Mouse (Mus musculus): ENCODE measurements around the gene Abcg8. TPM values are rescaled to one million over a fixed set of nuclear protein-coding genes. Genes with fewer than 3 reads are reported as not detected.

Abcg8 gene
- total RNA-seq, 2 experiments from 2014 or later, result 0.10 TPM

DNA sequence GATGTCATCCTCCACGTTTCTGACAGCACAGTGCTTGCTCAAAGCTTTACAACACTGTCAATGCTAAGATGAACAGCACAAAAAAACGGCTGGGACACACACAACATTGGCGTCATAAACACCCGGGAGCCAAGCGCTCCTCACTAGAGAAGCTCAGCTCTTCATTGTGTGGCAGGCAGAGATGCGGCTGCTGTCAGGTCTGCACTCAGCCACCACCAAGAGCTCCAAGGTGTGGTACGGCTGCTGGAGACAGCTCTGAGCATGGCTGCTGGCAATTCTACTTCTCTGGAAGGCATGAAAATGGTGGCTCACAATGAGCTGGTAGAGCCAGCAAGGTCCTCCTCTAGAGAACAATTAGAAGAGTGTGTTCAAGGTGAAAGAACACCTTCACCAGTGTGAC is 32.7 kb downstream of the Abcg8 start:
- DNase-seq (ENCODE audit: low spot score in 2 of 2), result no peak

DNA sequence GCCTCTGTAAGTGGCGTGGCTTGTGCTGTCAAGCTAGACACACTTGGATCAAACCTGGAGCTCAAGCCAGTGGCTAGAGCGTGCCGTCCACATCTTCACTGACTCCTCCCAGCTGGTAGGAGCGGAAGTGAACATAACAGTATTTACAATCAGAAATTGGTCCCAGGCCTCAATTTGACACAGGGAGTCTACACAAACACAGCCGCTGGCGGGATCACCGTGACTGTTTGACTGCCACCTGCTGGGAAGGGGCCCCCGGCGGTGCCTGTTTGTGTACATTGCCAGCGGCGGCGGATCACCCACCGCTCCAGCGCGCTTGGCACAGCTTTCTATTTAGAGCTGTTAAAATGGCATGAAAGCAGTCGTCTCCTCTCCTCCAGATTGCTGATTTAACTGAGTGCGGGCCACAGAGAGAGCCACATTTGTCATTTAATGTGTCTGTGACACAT is 33.3 kb downstream of the Abcg8 start:
- no peak for DNase-seq (ENCODE audit: low spot score in 2 of 2)

DNA sequence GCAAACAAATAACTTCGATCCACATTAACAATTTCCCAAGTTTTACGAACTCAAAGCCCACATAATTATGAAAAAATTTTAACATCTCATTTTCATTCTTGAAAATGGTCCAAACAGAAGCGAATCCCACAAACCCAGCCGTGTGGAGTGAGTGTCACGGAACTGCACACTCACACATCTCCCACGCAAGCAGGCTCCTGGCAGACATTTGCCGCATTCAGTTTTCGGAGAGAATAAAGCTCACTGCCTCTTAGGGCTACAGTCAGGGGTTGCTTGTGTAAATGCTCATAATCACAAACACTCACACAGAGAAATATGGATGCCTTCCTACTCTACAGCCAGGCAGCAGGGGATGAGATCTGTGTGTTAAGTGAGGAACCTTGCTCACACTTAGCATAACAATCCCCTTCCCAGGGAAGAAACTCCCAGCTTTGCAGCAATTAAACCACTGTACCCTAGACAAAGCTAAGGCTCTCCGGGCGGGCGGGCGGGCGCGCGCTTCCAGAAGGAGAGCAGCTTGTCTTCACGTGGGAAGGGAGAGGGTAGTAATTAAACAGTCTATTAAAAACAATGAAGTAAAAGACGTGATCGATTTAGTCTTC is 37.6 kb downstream of the Abcg8 start:
- DNase-seq (ENCODE audit: low spot score in 2 of 2), result no peak

DNA sequence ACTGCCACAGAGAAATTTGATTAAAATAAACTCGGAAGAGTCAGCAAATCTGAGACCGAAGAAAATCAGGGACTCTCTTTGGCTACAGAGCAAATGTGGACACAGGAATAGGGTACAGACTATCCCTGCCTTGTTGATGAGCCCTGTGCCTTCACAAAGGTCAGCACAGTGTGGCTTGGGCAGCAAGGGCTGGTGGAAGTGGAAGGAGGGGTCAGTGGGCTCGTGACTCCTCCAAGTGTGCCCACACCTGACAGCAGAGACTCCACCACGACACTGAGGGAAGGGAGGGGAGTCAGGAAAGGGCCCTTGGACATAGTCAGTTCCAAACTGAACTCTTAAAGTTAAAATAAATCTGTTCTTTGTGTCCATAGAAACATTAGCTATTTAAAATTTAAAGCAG is 38.8 kb downstream of the Abcg8 start:
- no peak for DNase-seq (ENCODE audit: low spot score in 2 of 2)

DNA sequence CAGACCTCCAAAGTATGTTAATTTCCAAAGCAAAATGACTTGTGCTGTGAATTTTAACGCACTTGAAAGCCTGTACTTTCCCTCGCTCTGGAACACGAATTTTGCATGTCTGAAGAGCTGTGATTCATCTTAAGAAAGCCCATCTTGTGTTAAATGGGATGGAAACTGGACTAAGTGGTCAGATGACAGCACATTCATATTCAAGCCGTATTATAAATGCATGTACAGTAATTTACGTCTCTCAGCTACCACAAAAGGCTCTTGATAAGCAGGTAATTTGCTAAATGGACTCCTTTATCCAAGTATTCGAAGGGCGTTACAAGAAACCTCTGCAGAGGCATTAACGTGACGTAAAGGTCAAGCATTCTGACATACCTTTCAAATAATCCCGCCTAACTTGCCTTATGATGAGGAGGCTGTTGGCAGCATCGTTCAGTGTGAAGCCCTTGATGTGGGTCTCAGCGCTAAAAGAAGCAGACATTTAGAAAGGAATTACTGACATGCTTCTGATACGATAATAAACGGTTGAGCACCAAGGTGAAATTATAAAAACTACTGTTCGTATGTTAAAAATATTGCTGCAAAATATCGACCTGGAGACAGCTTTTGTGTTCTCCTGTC is 40.3 kb downstream of the Abcg8 start:
- DNase-seq (ENCODE audit: low spot score in 2 of 2), result no peak

DNA sequence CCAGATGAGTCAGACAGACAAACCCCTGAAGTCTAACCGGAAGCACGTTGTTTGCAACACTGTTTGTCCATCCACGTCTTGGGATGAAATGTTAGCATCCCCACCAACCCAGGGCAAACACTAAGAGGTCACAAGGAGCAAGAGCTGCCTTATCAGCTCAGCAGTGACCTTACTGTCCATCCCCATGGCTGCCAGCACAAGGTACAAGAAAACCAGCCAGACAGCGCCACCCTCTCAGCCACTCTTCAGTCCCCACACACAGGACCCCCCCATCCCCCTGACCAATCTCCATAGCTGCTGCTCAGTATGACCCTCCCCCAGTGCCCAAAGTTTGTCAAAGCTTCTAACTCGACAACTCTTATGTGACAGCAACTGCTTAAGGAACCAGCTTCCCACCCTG is 41.3 kb downstream of the Abcg8 start:
- DNase-seq (ENCODE audit: low spot score in 2 of 2), result no peak

DNA sequence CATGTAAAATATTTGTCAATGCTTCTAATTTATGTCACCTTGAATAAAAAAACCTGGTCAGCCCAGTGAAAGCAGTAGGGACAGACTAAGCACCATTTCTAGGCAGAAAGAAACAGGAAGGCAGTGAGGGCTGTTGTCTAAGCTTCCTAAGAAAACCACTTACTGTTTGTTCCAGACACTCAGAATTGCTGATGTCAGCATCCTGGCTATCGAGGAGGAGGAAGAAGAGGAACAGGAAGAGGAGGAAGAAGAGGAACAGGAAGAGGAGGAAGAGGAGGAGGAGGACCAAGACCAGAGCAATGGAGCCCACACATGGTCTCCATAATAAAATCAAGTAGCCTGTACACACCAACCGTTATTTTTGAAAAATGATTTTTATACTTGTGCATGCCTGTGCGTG is 43.0 kb downstream of the Abcg8 start:
- DNase-seq (ENCODE audit: low spot score in 2 of 2), result no peak

DNA sequence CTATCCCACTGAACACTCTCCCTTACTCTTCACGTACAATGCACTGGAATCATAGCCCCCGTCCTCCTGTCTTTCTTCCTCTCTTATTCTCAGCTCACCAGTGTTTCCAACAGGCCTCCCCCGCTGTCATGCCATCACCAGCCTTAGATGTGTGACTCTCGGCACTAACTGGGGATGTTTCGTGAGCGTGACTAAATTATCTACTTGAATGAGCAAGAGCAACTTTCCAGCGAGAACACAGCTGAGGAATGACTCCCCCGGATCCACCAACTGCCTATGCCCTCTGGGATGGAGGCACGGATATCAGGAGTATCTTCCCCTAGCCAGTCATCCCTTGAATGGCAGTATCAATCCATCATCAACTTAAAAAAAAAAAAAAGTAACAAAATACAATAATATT is 47.9 kb downstream of the Abcg8 start:
- no peak for DNase-seq (ENCODE audit: low spot score in 2 of 2)

DNA sequence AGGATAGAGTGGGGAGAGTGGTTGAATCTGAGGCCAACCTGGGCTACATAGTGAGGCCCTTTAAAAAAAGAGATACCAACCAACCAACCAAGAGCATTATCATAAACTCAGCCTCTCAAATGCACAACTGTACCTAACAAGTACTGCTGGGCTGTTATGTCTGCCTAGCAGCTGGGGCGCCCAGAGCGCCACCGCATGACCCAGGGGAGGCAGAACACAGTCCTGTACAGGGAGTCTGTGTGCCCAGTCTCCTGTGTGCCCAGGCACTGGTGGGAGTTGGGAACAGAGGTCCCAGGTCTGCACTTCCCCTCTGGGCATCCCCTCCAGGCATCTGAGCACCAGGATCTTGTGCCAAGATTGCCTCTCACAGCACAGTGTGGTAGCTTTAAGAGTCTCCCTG is 49.1 kb downstream of the Abcg8 start:
- no peak for DNase-seq (ENCODE audit: low spot score in 2 of 2)

DNA sequence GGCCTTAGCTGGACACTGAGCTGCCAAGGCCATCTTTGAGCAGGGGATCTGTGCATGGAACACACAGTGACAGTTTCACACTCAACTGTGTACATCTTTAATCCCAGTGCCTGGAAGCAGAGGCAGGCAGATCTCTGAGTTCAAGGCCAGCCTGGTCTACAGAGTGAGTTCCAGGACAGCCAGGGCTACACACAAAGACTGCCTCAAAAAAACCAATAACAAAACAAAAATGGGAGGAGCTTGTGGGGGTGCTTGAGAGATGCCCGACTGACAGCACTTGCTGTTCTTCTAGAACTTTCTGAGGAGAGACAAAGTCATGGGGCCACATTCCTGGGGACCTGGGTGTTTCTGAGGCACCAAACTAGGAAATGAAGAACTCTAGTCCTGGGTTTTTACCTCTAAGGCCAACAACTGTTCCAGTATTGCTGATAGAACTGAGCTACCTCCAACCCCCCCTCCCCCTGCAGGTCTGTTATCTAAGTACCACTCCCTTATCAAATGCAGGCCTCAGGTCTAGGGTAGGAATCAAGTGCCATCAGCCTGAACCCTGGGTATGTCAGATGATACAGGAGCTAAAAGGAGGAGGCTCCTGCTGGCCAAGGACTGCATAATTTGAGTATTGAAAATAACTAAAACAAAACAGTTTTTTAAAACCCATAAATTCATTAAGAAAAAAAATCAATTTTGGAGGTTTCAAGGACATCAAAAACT is 52.3 kb downstream of the Abcg8 start:
- DNase-seq (ENCODE audit: low spot score in 2 of 2), result no peak

DNA sequence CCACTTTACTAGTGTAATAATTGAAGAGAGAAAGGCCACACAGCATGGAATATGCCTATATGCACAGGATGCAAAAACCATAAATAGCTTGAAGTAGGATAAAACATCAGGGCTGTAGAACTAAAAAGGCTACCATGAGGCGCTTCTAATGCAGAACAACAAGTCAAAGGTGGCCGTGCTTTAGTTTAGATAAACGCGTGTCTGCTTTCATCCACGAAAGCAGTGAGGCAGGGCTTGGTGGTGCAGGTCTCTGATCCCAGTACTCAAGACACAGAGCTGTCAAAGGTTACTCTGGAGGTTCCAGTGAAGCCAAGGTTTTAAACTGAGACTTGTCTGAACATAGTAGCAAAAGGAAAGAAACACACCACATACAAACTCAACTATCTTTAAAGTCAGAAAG is 53.0 kb downstream of the Abcg8 start:
- no peak for DNase-seq (ENCODE audit: low spot score in 2 of 2)

DNA sequence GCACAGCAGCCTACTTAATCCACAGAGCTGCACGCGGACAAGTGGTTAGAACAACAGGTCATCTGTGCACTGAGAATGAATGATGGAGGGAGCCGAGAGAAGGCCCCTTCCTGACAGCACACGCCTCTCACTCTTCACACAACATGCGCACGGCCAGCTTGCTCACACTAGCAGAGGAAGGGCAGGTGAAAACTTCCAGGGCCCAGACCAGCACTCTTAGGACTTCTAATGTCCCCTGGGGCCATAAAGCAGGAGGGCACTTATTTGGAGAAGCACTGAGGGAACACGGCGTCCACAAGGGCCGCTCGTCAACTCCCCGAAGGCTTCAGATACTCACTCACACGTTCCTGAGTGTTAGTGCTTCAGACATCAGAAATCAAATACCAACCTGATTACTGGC is 55.3 kb downstream of the Abcg8 start:
- no peak for DNase-seq (ENCODE audit: low spot score in 2 of 2)

DNA sequence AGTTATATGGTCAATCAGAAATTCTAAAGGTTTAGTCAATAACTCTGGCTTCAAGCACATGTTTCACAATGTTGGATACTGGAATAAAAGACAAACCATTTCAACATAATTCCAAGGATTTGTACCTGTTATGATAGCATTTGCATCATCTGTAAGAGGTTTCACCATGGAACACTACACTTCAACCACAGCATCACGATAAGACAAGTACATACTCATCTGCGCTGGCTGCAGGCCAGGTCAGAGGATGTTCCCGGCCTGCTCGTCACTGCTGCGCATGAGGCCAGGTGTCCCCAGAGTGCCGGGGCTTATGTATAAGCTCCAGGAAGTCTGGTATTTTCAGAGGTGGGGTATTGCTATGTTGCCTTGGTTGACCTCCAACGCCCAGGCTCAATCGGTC is 56.5 kb downstream of the Abcg8 start:
- DNase-seq (ENCODE audit: low spot score in 2 of 2), result no peak

DNA sequence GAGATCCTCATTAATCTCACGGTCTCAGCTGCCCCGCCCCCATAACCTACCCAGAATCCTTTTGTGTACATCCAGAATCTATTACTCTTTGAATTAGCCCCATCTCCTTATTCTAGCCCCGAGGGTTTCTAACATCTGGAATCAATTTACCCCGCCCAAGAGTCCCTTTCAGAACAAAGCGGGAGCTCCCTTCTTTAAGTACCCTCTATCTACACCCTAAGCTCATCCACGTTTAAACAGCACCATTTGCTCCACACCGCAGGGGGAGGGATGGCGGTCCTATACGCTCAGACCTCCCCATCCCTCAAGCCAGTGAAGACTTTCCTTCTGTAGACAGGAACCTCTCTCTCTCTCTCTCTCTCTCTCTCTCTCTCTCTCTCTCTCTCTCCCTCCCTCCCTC is 60.6 kb downstream of the Abcg8 start:
- DNase-seq (ENCODE audit: low spot score in 2 of 2), result no peak

DNA sequence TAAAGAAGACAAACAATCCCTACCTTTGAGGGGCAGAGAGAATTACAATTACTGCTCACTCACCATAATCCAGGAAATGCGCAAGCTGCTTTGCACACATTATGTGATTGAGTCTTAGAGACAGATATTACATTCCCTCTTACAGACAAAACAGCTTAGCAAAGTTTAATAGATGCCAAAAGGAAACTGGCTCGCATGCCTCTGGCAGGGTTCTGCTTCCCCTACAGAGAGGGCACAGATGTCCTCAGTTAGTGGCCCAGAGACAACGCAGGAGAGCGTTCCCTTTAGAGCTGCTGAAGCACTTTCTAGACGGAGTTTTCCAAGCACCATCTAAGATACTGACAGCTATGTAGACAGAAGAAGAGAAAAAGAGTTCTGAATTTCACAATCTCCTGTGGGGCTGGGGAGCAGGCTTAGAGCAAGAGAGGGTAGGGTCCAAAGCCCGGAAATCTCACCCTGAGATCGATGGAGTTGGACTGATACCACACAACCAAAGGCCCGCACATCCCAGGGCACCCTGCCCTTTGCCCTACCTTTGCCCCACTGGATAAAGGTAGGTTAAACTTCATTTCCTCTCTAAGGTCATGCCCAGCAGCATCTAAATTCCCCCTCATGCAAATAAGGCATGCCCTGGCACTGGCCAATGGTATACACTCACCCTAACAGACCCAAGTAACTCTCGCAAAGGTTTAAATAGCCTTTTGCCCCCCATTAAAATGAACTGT is 62.1 kb downstream of the Abcg8 start:
- no peak for DNase-seq (ENCODE audit: low spot score in 2 of 2)

DNA sequence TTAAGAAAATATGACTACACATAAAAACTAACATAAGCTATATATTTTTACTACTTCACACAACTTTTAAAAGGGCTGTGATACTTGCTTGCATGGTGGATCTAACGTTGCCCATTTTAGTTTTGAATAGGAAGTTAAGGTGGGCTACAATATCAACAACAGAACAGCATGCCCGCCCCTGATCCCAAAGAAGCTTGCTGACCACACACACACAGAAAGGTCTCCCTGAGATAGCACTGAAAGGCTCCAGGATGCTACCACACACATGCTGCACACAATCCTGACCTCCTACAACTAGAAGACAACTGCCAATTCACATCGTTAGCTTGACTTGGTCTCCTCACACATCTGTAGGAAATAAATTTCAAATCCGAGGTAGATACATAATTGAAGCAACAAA is 68.2 kb downstream of the Abcg8 start:
- DNase-seq (ENCODE audit: low spot score in 2 of 2), result no peak

DNA sequence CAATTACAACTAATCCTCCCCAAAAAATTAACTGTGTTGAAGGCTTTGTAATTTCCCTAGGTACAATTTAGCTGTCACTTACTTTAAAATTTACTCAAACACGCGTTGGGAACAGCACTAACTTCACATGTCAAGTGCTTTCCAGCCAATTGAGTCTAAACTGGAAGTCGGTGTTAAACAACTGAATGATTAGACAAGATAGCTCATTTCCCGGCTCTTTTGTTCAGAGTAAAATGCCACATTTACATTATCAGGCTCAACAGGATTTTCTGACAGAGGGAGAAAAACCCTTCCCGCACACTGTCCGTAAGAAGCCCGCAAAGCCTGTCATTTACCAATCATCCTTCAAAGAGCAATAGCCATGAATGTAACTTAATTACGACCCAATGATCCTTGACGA is 68.9 kb downstream of the Abcg8 start:
- DNase-seq (ENCODE audit: low spot score in 2 of 2), result no peak

DNA sequence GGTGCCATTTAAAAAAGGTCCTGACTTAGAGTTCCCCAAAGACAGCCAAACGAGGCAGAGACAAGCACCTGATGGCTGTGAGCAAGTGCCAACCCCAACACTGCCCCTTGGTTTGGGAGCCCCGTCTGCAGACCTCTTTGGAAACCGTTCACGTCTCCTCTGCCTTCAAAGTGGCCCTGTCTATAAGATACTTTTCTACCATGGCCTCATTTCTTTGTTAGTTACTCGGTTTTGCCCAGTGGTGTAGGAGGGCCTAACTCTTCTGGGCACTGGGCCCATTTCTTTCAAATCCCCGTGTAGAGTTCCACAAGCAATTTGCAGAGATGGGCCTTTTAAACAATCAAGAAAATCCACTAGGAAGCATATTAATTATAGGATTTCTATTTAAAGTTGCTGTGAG is 71.1 kb downstream of the Abcg8 start:
- no peak for DNase-seq (ENCODE audit: low spot score in 2 of 2)

DNA sequence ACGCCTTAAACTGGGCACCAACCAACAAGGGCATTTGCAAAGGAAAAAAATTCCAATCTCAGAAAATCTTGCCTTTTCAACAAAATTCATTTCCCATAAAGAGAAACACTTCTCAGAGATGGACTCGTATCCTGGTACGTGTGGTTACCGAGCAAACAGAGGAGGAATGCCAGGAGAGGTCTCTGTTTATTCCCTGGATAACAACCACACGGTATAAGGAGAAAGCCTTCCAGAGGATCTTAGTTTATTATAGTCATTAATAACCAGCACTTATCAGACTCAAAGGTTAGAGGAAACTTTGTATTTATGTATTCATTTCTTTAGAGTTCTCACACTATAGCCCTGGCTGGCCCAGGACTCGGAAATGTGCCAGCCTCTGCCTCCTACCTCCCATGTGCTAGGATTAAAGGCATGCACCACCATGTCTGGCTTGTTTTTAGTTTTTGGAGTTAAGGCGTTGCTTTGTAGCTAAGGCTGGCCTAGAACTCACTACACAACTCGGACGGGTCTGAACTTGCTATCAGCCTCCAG is 72.1 kb downstream of the Abcg8 start:
- DNase-seq (ENCODE audit: low spot score in 2 of 2), result no peak

DNA sequence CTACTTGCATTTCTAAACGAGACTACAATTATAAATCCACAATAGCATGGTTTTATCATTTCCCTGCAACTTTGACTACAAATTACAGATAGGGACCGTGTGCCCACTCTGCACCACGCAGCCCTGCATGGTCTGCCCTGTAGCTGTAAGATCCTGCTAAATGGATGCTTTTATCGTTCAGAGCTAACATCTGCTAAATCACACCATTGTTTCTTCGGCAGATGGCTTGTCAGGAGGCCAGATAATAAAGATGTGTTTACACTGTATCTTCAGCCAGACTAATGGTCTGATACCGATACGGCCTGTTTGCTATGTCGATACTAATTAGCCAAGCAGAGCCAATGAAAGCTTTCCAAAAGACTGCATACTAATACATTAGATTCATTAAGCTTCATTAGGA is 73.2 kb downstream of the Abcg8 start:
- no peak for DNase-seq (ENCODE audit: low spot score in 2 of 2)

All from gastrocnemius, postnatal 4 days (tissue).